Mouse (Mus musculus): Measurements from ENCODE around the gene Acvr1. TPM values are rescaled to one million over a fixed set of nuclear protein-coding genes. Genes with fewer than 3 reads are reported as not detected.

Acvr1 gene
- polyA plus RNA-seq, 1 experiment, result 1.6 TPM

GRCm38 (mm10) chr2:58516920-58517319 lies 50.0 kb downstream of the Acvr1 start:
- no peaks in the 10 kb centered on the region for H3K36me3 ChIP-seq (ENCODE audit: control insufficient read depth, insufficient read depth, low read length)
- 84% methylated on average over 6 of the region's 6 CpGs for WGBS
- H3K4me1 ChIP-seq (replicated peaks; ENCODE audit: control insufficient read depth, insufficient read depth, low read length), result no peaks in the 10 kb centered on the region
- no peak for DNase-seq
- H3K27me3 ChIP-seq (ENCODE audit: control insufficient read depth, insufficient read depth, low read length), result no peaks in the 10 kb centered on the region
- H3K4me3 ChIP-seq (ENCODE audit: control insufficient read depth, insufficient read depth, low read length), result no peak overlapping the region
- no peak overlapping the region for H3K27ac ChIP-seq (ENCODE audit: control insufficient read depth, insufficient read depth, low read length)
- no peak for TF ChIP-seq POLR2A (IDR thresholded peaks at IDR 0.05; ENCODE audit: control insufficient read depth, extremely low read depth, insufficient read depth, low read length, poor library complexity)

GRCm38 (mm10) chr2:58516000-58516399 lies 51.0 kb downstream of the Acvr1 start:
- TF ChIP-seq CTCF (IDR thresholded peaks at IDR 0.05; ENCODE audit: borderline replicate concordance, control insufficient read depth, extremely low read depth, insufficient read depth, low read length, poor library complexity) (no peak), POLR2A (IDR thresholded peaks at IDR 0.05; ENCODE audit: control insufficient read depth, extremely low read depth, insufficient read depth, low read length, poor library complexity) (no peak)
- Histone ChIP-seq H3K36me3 (ENCODE audit: control insufficient read depth, insufficient read depth, low read length) (no peaks in the 10 kb centered on the region), H3K4me3 (ENCODE audit: control insufficient read depth, insufficient read depth, low read length) (no peak overlapping the region), H3K27me3 (ENCODE audit: control insufficient read depth, insufficient read depth, low read length) (no peaks in the 10 kb centered on the region), H3K4me1 (replicated peaks; ENCODE audit: control insufficient read depth, insufficient read depth, low read length) (no peaks in the 10 kb centered on the region), H3K27ac (ENCODE audit: control insufficient read depth, insufficient read depth, low read length) (no peak overlapping the region)
- no peak for DNase-seq
- 85% methylated on average over 15 of the region's 15 CpGs for WGBS

DNA sequence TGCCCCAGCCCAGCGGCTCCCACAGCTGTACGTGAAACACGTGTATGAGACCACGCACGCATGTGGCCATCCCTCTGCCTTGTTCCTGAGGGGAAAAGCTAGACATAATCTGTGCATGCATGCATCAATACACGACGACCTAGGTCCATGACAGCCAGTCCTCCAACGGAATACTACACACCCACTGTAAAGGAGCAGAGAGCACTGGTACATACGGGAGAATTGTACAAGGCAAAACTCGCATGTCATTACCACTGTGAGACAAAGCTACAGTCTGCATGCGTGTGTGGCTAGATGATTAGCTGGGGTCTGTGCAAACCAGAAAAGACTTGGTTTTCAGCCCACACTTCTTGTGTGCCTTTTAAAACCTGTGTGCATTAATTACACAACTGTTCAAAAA lies 52.5 kb downstream of the Acvr1 start:
- no peak for DNase-seq
- TF ChIP-seq CTCF (IDR thresholded peaks at IDR 0.05; ENCODE audit: borderline replicate concordance, control insufficient read depth, extremely low read depth, insufficient read depth, low read length, poor library complexity) (no peak), POLR2A (IDR thresholded peaks at IDR 0.05; ENCODE audit: control insufficient read depth, extremely low read depth, insufficient read depth, low read length, poor library complexity) (no peak)
- Histone ChIP-seq H3K27me3 (ENCODE audit: control insufficient read depth, insufficient read depth, low read length) (no peaks in the 10 kb centered on the region), H3K27ac (ENCODE audit: control insufficient read depth, insufficient read depth, low read length) (no peak overlapping the region), H3K4me1 (replicated peaks; ENCODE audit: control insufficient read depth, insufficient read depth, low read length) (no peaks in the 10 kb centered on the region), H3K4me3 (ENCODE audit: control insufficient read depth, insufficient read depth, low read length) (no peak overlapping the region), H3K36me3 (ENCODE audit: control insufficient read depth, insufficient read depth, low read length) (no peaks in the 10 kb centered on the region)
- WGBS, result 97% methylated on average over 11 of the region's 11 CpGs

GRCm38 (mm10) chr2:58513212-58513611 lies 53.7 kb downstream of the Acvr1 start:
- H3K27ac ChIP-seq (ENCODE audit: control insufficient read depth, insufficient read depth, low read length), result no peak overlapping the region
- DNase-seq, result no peak
- H3K4me3 ChIP-seq (ENCODE audit: control insufficient read depth, insufficient read depth, low read length), result no peak overlapping the region

GRCm38 (mm10) chr2:58510192-58510591 lies 56.8 kb downstream of the Acvr1 start:
- no peak for DNase-seq
- no peak overlapping the region for H3K4me3 ChIP-seq (ENCODE audit: control insufficient read depth, insufficient read depth, low read length)
- no peaks in the 10 kb centered on the region for H3K27me3 ChIP-seq (ENCODE audit: control insufficient read depth, insufficient read depth, low read length)
- no peak overlapping the region for H3K27ac ChIP-seq (ENCODE audit: control insufficient read depth, insufficient read depth, low read length)
- TF ChIP-seq CTCF (IDR thresholded peaks at IDR 0.05; ENCODE audit: borderline replicate concordance, control insufficient read depth, extremely low read depth, insufficient read depth, low read length, poor library complexity) (no peak), POLR2A (IDR thresholded peaks at IDR 0.05; ENCODE audit: control insufficient read depth, extremely low read depth, insufficient read depth, low read length, poor library complexity) (no peak)
- H3K36me3 ChIP-seq (ENCODE audit: control insufficient read depth, insufficient read depth, low read length), result no peaks in the 10 kb centered on the region
- no peaks in the 10 kb centered on the region for H3K4me1 ChIP-seq (replicated peaks; ENCODE audit: control insufficient read depth, insufficient read depth, low read length)
- WGBS, result 87% methylated on average over 8 of the region's 8 CpGs

More at GRCm38 (mm10) chr2:58513212-58513611, 53.7 kb downstream of the Acvr1 start:
- WGBS, result 92% methylated on average over 3 of the region's 3 CpGs
- no peaks in the 10 kb centered on the region for H3K36me3 ChIP-seq (ENCODE audit: control insufficient read depth, insufficient read depth, low read length)
- H3K27me3 ChIP-seq (ENCODE audit: control insufficient read depth, insufficient read depth, low read length), result no peaks in the 10 kb centered on the region
- no peak for TF ChIP-seq CTCF (IDR thresholded peaks at IDR 0.05; ENCODE audit: borderline replicate concordance, control insufficient read depth, extremely low read depth, insufficient read depth, low read length, poor library complexity)
- no peak for TF ChIP-seq POLR2A (IDR thresholded peaks at IDR 0.05; ENCODE audit: control insufficient read depth, extremely low read depth, insufficient read depth, low read length, poor library complexity)
- H3K4me1 ChIP-seq (replicated peaks; ENCODE audit: control insufficient read depth, insufficient read depth, low read length), result no peaks in the 10 kb centered on the region

- DNase-seq, result no peak
- Histone ChIP-seq H3K4me3 (ENCODE audit: control insufficient read depth, insufficient read depth, low read length) (no peak overlapping the region), H3K36me3 (ENCODE audit: control insufficient read depth, insufficient read depth, low read length) (no peaks in the 10 kb centered on the region), H3K27ac (ENCODE audit: control insufficient read depth, insufficient read depth, low read length) (no peak overlapping the region), H3K27me3 (ENCODE audit: control insufficient read depth, insufficient read depth, low read length) (no peaks in the 10 kb centered on the region), H3K4me1 (replicated peaks; ENCODE audit: control insufficient read depth, insufficient read depth, low read length) (no peaks in the 10 kb centered on the region)
- TF ChIP-seq CTCF (IDR thresholded peaks at IDR 0.05; ENCODE audit: borderline replicate concordance, control insufficient read depth, extremely low read depth, insufficient read depth, low read length, poor library complexity) (no peak), POLR2A (IDR thresholded peaks at IDR 0.05; ENCODE audit: control insufficient read depth, extremely low read depth, insufficient read depth, low read length, poor library complexity) (no peak)
- 91% methylated on average over 9 of the region's 9 CpGs for WGBS
Observed at GRCm38 (mm10) chr2:58505306-58506090, 61.5 kb downstream of the Acvr1 start.
